Mouse (Mus musculus): ENCODE measurements around the gene Galt. TPM values are rescaled to one million over a fixed set of nuclear protein-coding genes. Genes with fewer than 3 reads are reported as not detected.
A peak's percentile ranks its signal among the peaks of the same experiment; 100 is the strongest.
"Not testable (repeated sequence)": the region's sequence is repeated elsewhere in the genome, so short reads cannot be mapped to it uniquely, and the experiment has no call there.

Galt gene
- total RNA-seq, 2 experiments from 2014 or later: 52.2 to 54.3 TPM

DNA sequence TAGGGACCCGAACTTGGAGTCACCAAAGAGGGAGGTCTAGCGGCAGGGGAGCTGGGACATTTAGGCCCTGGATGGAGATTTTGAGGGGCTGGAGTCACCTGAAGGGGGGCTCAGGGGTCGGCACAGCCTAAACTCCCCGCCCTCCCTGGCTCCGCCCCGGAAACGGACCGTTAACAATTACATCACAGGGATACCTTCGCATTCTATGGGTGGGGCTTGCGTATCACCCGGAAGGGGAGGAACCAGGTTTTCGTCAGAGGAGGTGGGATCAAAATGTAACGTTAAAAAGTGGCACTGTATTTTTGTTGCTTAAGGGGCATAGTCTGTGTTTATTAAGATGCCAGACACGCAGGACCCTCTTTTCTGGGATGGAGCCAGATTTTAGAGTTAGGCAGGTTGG, 19.0 kb downstream of the Galt start, which contains the start of gene Ccl27a:
TSS of gene Ccl27a (minus strand) at position 246 of the 400 bp plus-strand sequence.
- DNase-seq (ENCODE audit: low spot score in 2 of 2): peak; percentile 79 to 85

DNA sequence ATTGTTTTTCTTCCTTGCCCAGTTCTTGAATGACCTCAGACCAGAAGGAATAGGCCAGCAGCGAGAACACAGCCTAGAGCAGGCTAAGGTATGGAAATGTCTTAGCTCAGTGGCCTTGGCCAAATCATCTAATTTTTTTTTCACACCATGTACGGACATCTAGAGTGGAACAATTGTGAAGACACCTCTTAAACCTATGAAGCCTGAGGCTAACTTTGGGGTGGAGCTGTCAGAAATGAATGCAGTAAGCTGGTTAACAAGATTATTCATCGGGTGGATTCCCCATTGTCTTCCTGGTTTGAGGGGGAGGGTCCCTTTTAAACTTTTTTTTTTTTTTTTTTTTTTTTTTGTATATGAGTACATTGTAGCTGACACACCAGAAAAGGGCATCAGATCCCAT, 19.5 kb downstream of the Galt start:
- not testable (repeated sequence) for DNase-seq (ENCODE audit: low spot score in 2 of 2)

DNA sequence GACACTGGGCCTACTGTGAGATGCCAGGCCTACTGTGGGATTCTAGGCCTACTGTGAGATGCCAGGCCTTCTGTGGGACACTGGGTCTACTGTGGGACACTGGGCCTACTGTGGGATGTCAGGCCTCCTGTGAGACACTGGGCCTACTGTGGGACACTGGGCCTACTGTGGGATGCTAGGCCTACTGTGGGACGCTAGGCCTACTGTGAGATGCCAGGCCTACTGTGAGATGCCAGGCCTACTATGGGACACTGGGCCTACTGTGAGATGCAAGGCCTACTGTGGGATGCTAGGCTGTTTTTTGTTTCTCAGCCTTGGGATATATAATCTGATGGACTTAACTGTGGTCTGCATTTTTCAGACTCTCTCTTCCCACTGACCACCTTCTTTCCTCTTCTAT, 20.8 kb downstream of the Galt start:
- DNase-seq (ENCODE audit: low spot score in 2 of 2): not testable (repeated sequence)

DNA sequence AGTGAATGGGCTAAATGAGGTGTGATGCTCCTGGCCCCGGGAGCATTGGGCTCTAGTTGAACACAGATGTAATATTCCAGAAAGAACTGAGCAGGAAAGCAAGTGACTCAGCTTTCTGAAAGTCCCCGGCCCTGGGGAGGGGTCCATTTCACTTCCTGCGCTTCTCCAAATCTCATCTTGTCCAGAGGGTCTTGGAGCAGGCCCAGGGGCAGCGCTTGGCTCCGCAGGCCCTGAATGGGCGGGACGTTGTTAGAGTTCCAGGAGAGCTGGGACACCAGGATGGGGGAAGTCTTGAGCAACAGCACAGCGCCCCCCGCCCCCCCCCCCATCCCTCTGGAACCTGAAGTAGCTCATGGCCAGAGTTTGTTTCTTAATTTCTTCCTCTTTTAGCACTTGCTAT, 26.2 kb downstream of the Galt start:
- DNase-seq (ENCODE audit: low spot score in 2 of 2): not testable (repeated sequence)

DNA sequence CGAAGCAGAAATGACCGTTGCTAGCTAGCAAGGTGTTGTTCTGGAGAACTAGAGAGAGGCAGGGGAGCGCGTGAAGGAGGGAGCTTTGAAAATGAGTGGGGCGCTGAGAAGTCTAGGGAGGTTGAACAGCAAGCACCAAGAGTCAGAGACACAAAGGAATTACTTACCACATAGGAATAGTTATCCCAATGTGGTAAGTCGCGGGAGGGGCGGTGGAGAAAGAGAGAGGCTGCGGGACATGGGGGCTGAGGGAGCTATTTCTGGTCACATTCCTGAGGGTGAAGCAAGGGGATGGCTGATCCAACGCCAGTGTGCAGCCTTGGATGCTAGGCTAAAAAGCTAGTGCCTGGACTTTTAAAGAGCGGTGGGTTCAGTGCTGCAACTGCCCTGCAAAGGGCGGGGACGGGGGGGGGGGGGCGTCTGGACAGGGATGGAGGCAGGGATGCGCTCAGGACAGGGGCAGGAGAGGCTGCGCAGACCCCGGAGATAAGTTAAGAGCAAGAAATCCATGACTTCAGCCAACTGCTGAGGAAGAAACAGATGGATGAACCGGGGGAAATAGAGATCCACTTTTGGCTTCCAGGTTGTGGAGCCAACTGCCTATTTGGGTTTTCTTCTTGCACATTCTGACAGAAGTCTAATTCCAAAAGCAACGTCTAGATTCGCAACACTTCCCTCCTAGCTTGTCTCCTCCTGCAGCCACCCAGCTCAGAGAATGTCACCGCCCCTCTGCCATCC, 26.9 kb downstream of the Galt start:
- DNase-seq (ENCODE audit: low spot score in 2 of 2): peak in 1 of 2 experiments; percentile 46

DNA sequence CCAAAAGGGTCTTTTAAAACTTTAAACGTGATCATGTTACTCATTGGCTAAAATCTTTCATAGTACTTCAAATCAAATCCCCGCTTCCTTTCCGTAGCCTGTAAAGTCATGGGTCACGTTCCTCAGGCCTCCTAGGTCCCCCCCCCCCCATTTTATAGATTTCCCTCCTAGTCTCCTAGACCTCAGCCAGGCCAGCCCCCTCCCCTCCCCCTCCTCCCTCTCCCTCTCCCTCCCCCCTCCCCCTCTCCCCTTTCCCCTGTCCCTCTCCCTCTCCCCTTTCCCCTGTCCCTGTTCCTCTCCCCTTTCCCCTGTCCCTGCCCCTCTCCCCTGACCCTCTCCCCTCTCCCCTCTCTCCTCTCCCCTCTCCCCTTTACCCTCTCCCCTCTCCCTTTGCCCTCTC, 27.7 kb downstream of the Galt start:
- not testable (repeated sequence) for DNase-seq (ENCODE audit: low spot score in 2 of 2)

DNA sequence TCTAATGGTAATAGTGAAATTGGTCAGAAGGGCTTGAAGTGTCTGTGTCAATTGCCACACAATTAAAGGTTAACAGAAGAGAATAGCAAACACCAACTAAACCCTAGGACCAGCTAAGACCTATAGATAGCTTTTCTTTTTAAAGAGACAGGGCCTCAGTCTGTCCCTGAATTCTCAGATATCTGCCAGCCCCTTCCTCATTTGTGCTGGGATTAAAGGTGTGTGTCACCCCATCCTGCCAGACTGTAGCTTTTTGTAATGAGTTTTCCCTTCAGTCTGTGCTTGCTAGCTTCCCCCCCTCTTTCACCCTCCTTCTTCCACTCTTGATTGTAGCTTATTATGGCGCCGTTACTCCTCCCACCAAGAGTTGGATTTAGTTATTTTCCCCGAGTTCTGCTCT, 28.2 kb downstream of the Galt start:
- not testable (repeated sequence) for DNase-seq (ENCODE audit: low spot score in 2 of 2)

Other genes starting within 250 kb of the Galt start
- gene 1110017D15Rik, start 237.9 kb upstream of the Galt start, total RNA-seq (2021): 1 to 10 TPM; 4.5 to 7.0 TPM
- gene Fam219a, start 185.7 kb upstream of the Galt start, total RNA-seq (2021): 100 to 1,000 TPM; 159 to 163 TPM
- gene Dnaic1, start 185.5 kb upstream of the Galt start, total RNA-seq (2021): 1 to 10 TPM; 7.8 to 9.0 TPM
- 10 to 100 TPM; 61.9 to 65.0 TPM for gene Enho, start 114.9 kb upstream of the Galt start, total RNA-seq (2021)
- gene Cntfr, start 58.1 kb upstream of the Galt start, total RNA-seq (2021): 100 to 1,000 TPM; 110 to 113 TPM
- gene Il11ra1, start 55.2 kb upstream of the Galt start, total RNA-seq (2021): 10 to 100 TPM; 35.5 to 37.0 TPM
- gene Rpp25l, start 41.7 kb upstream of the Galt start, total RNA-seq (2021): 10 to 100 TPM; 36.0 to 39.0 TPM
- gene Dctn3, start 32.1 kb upstream of the Galt start, total RNA-seq (2021): 100 to 1,000 TPM; 150 to 151 TPM
- not detected for gene Arid3c, start 24.1 kb upstream of the Galt start, total RNA-seq (2021)
- gene Sigmar1, start 929 bp downstream of the Galt start, total RNA-seq (2021): 10 to 100 TPM; 36.9 to 44.0 TPM
- 100 to 1,000 TPM; 125 to 135 TPM for gene Ccl27a, start 19.0 kb downstream of the Galt start, total RNA-seq (2021)
- not detected for gene Gm21541, start 148.4 kb downstream of the Galt start, total RNA-seq (2021)
- gene Gm20878, start 186.3 kb downstream of the Galt start, total RNA-seq (2021): 10 to 100 TPM; 17.1 to 17.4 TPM
- gene Fam205a4, start 210.8 kb downstream of the Galt start, total RNA-seq (2021): 1 to 10 TPM; 1.8 to 2.1 TPM